Mouse (Mus musculus) left cerebral cortex, adult 8-10 months (tissue): ENCODE results near the gene Ddi2. TPM values are rescaled to one million over a fixed set of nuclear protein-coding genes. Genes with fewer than 3 reads are reported as not detected.

Source experiments
- total RNA-seq, 4 experiments: library from RNA; stranded (reverse); gene quantifications; 2 replicates each; pipeline ENCODE4 v1.2.4; 2022

The Ddi2 gene
- total RNA-seq, 4 experiments from 2014 or later, result 40.6 to 44.3 (median 42.9) TPM

Other genes with a start within 250 kb of the Ddi2 start
- gene Spen, start 184.8 kb downstream of the Ddi2 start, total RNA-seq, result 10 to 100 TPM; 57.2 to 66.6 (median 62.1) TPM
- gene Fblim1, start 117.3 kb downstream of the Ddi2 start, total RNA-seq, result 1 to 10 TPM; 1.3 to 3.0 (median 2.1) TPM
- 1 to 10 TPM in 1 of 4 experiments, under 1 TPM in 3; 0.43 to 1.1 (median 0.51) TPM for gene Tmem82, start 104.8 kb downstream of the Ddi2 start, total RNA-seq
- 1 to 10 TPM; 3.7 to 4.8 (median 4.2) TPM for gene Slc25a34, start 99.6 kb downstream of the Ddi2 start, total RNA-seq
- 100 to 1,000 TPM; 103 to 120 (median 107) TPM for gene Plekhm2, start 58.5 kb downstream of the Ddi2 start, total RNA-seq
- 1 to 10 TPM in 3 of 4 experiments, not detected in 1; 2.3 to 2.6 (median 2.3) TPM for gene Rsc1a1, start 37.8 kb downstream of the Ddi2 start, total RNA-seq
- gene Agmat, start 23.3 kb upstream of the Ddi2 start, total RNA-seq, result 1 to 10 TPM; 1.2 to 3.1 (median 1.8) TPM
- 10 to 100 TPM; 42.6 to 43.8 (median 42.8) TPM for gene Dnajc16, start 67.5 kb upstream of the Ddi2 start, total RNA-seq
- 10 to 100 TPM; 23.3 to 30.5 (median 25.5) TPM for gene Casp9, start 70.2 kb upstream of the Ddi2 start, total RNA-seq
- not detected for gene Cela2a, start 102.7 kb upstream of the Ddi2 start, total RNA-seq
- gene Ctrc, start 122.9 kb upstream of the Ddi2 start, total RNA-seq, result not detected
- gene Efhd2, start 151.5 kb upstream of the Ddi2 start, total RNA-seq, result 100 to 1,000 TPM; 257 to 276 (median 261) TPM